Mouse (Mus musculus) neural tube, postnatal 0 days (tissue): ENCODE data around the gene Vdac2. TPM values are rescaled to one million over a fixed set of nuclear protein-coding genes. Genes with fewer than 3 reads are reported as not detected.

Experiments used
- polyA plus RNA-seq: library from polyadenylated mRNA; unstranded; fragments of >200 nt; fragmentation: Nextera tagmentation; extraction: Ambion mirVana; gene quantifications from 2 replicates; pipeline ENCODE4 v1.2.1, GENCODE M21; 2015

Gene Vdac2
- 303 and 328 TPM in 2 replicates for polyA plus RNA-seq

DNA sequence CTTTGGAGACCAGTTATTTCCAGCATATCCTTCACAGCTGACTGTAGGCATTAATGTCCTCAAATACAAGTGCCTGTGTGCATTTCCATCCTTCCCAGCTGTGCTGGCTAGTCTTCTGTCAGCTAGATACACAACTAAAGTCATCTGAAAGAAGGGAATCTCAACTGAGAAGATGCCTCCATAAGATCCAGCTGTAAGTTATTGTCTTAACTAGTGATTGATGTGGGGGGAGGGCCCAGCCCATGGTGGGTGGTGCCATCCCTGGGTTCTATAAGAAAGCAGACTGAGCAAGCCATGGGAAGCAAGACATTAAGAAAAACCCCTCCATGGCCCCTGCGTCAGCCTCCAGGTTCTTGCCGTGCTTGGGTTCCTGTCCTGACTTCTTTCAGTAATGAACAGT is at the start of gene Vdac2:
Gene Vdac2, plus strand, starts transcription at position 301 of the 400 bp plus-strand sequence.

GRCm38 (mm10) chr14:21848166-21849154 is 23.4 kb downstream of the Vdac2 start, which contains the start of gene Comtd1:
Gene Comtd1 (minus strand): TSS chr14:21848977.

Other genes with a start within 250 kb of the Vdac2 start
- 0.20 and 0.31 TPM in 2 replicates for gene Dupd1, start 110.7 kb upstream of the Vdac2 start, polyA plus RNA-seq
- 23.1 and 23.9 TPM in 2 replicates for gene Samd8, start 74.7 kb upstream of the Vdac2 start, polyA plus RNA-seq
- gene Dusp13, start 74.1 kb upstream of the Vdac2 start, polyA plus RNA-seq = 0.17 and 0.43 TPM in 2 replicates
- 67.5 and 70.0 TPM in 2 replicates for gene Comtd1, start 23.7 kb downstream of the Vdac2 start, polyA plus RNA-seq
- 9.6 TPM in 2 replicates for gene Zfp503, start 164.4 kb downstream of the Vdac2 start, polyA plus RNA-seq
- gene Lrmda, start 194.5 kb downstream of the Vdac2 start, polyA plus RNA-seq = 0.52 TPM in 1 of 2 replicates, not detected in the other